Mouse (Mus musculus) stomach, postnatal 0 days (tissue): ENCODE results near the gene Wdtc1. TPM values are rescaled to one million over a fixed set of nuclear protein-coding genes. Genes with fewer than 3 reads are reported as not detected.

Source experiments
- ATAC-seq: fragments of 200-750 bp; cut with Nextera tagmentation; 2 replicates; pipeline ENCODE4 v1.8.0; 2017; ENCODE audit not compliant: low FRiP score, low TSS enrichment
- DNase-seq: peaks from one replicate; pipeline ENCODE4 v3.0.0-alpha.2; 2016; ENCODE audit warnings: low spot score
- H3K27ac ChIP-seq: fragments of 300-500 bp; sonication (generic); replicated peaks from 2 replicates; pipeline ENCODE4 v1.5.1; 2014; ENCODE audit warnings: mild to moderate bottlenecking, control low read depth
- H3K27me3 ChIP-seq: fragments of 300-500 bp; sonication (generic); 2 replicates; pipeline ENCODE4 v1.6.1; 2014; ENCODE audit warnings: low read length; ENCODE audit not compliant: control insufficient read depth, insufficient read depth
- H3K36me3 ChIP-seq: fragments of 300-500 bp; sonication (generic); 2 replicates; pipeline ENCODE4 v1.6.1; 2014; ENCODE audit warnings: low read length, mixed read lengths; ENCODE audit not compliant: control insufficient read depth, insufficient read depth
- H3K4me1 ChIP-seq: fragments of 300-500 bp; sonication (generic); replicated peaks from 2 replicates; pipeline ENCODE4 v1.6.1; 2014; ENCODE audit warnings: antibody characterized with exemption; ENCODE audit not compliant: control insufficient read depth, insufficient read depth
- H3K4me2 ChIP-seq: fragments of 300-500 bp; sonication (generic); replicated peaks from 2 replicates; pipeline ENCODE4 v1.6.1; 2014; ENCODE audit warnings: low read depth, mild to moderate bottlenecking, control low read depth, moderate library complexity
- H3K4me3 ChIP-seq: fragments of 300-500 bp; sonication (generic); 2 replicates; pipeline ENCODE4 v1.5.1; 2014; ENCODE audit warnings: low read depth, low read length, control low read depth
- H3K9ac ChIP-seq: fragments of 300-500 bp; sonication (generic); 2 replicates; pipeline ENCODE4 v1.6.1; 2014; ENCODE audit warnings: mild to moderate bottlenecking, low read length, control low read depth, mixed read lengths
- H3K9me3 ChIP-seq: fragments of 300-500 bp; sonication (generic); 2 replicates; pipeline ENCODE4 v1.6.1; 2016; ENCODE audit warnings: low read length; ENCODE audit not compliant: control insufficient read depth
- CTCF ChIP-seq: IDR thresholded peaks from 2 replicates; pipeline ENCODE4 v1.5.1; 2016; ENCODE audit warnings: antibody characterized with exemption, low read depth, mild to moderate bottlenecking, moderate library complexity
- EP300 ChIP-seq: optimal IDR thresholded peaks from 2 replicates; pipeline ENCODE3; 2016; ENCODE audit warnings: antibody characterized with exemption
- WGBS: fragments of 180-500 bp; shearing (Covaris S2); extraction: QIAGEN DNeasy Blood & Tissue Kit; methylation state at CpG from one replicate; pipeline ENCODE4 v1.1.7; 2014; 5-methylcytosine and 5-hydroxymethylcytosine counted together
- polyA plus RNA-seq: library from polyadenylated mRNA; unstranded; fragments of >200 nt; fragmentation: Nextera tagmentation; extraction: Ambion mirVana; gene quantifications from 2 replicates; pipeline ENCODE4 v1.2.1, GENCODE M21; 2015

Wdtc1 gene
- polyA plus RNA-seq, result 6.2 and 7.7 TPM in 2 replicates

DNA sequence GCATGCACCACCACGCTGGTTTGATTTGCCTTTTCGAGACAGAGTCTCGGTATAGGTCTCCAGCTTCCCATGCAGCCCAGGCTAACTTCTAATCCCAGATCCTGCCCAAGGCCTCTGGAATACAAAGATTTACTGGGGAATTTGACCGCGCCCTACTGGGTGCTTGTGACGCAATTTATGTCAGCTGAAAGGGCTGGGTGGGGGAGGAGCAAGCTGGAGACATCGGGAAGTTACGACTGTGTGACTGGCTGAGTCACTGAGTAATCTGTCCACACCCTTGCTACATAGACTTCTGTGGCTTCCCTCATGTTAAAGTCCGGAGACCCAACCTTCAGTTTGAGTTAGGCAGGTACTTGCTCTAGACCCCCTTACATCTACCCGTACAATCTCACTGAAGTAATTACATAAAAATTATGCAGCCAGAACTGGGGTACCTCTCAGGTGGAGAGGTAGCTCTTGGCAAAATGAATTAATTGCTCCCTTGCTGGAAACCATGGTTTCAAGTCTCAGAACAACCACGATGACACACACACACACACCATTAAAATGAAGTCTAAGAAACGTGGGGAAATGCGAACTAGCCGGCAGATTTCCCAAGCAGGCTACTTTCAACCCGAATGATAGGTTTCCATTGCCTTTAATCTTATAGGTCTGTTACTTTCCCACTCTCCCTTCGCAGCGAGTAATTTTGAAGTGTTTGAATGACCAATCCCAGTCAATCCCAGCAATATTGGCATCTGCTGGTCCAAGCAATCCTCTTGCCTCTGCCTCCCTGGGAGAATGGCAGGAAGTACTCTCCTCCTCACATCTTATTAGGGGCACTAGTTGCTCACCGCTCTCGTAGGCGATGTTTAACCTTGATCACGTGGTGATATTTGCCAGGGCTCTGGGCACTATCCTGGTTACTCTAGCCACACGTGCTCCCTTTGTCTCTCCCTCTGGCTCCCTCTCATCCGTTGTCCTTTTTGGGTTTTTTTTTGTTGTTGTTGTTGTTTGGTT lies at the start of gene Wdtc1:
TSS of gene Wdtc1 (minus strand) at position 115 of the 999 bp plus-strand sequence.
- Histone ChIP-seq H3K4me3 (no peak within 1 kb of the TSS), H3K27ac (peak within 1 kb of the TSS; percentile 74), H3K36me3 (no peaks in the 10 kb centered on the region), H3K27me3 (no peaks in the 10 kb centered on the region), H3K9ac (no peak within 1 kb of the TSS), H3K4me1 (no peaks in the 10 kb centered on the region), H3K9me3 (no peaks in the 10 kb centered on the region), H3K4me2 (no peak within 1 kb of the TSS)
- no peak for TF ChIP-seq CTCF
- TF ChIP-seq EP300, result no peak
- ATAC-seq (peak; percentile 95), DNase-seq (peak; percentile 90)
- 73% methylated on average over 23 of the region's 23 CpGs for WGBS

DNA sequence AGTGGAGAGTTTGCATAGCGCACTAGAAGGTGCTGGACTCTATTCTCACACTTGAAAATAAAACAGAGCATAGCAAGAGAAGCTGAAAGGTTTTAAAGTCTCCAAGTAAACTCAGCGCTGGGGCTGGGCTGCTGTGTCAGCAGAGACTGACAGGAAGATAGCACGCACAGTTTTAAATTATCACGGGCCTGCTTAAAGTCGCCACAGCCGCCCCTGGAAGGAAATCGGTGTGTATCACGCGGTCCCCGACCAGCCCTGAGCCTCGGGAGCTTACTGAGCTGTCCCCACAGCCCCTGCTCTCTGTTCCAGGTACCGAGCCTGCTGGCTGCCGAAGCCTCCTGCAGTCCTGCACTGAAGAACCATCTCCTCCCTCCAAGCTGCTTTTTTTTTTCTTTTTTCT lies 48.7 kb upstream of the Wdtc1 start:
- no peak for ATAC-seq
- no peak overlapping the region for H3K9ac ChIP-seq
- no peak overlapping the region for H3K4me3 ChIP-seq
- no peaks in the 10 kb centered on the region for H3K4me1 ChIP-seq
- no peaks in the 10 kb centered on the region for H3K27me3 ChIP-seq
- H3K36me3 ChIP-seq, result no peaks in the 10 kb centered on the region
- H3K4me2 ChIP-seq, result no peak overlapping the region
- H3K9me3 ChIP-seq, result no peaks in the 10 kb centered on the region
- WGBS, result 35% methylated on average over 13 of the region's 13 CpGs
- TF ChIP-seq CTCF, result no peak
- no peak for TF ChIP-seq EP300
- no peak overlapping the region for H3K27ac ChIP-seq
- no peak for DNase-seq

DNA sequence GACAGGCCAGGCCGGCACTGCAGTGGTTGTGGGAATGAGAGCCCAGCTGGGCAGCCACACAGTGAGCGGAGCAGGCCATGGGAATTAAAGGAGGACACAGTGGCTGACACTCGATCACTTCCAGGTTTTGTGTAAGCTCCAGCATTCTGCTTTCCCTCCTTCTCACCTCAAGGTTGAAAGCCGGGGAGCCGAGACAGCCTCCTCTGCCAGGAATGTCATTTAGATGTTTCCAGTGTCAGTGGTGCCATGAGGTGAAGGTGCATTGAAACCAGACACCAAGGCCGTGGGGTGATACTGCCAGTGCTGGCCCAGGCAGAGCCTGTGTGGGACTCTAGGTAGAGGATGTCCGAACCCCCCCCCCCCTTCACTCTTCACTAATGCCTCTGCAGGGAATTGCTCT lies 46.8 kb upstream of the Wdtc1 start:
- Histone ChIP-seq H3K4me3 (no peak overlapping the region), H3K36me3 (no peaks in the 10 kb centered on the region), H3K9ac (no peak overlapping the region), H3K9me3 (no peaks in the 10 kb centered on the region), H3K4me1 (peaks cover 7% of the 10 kb centered on the region; the same call in 1 of the 2 replicates), H3K27me3 (no peaks in the 10 kb centered on the region), H3K4me2 (no peak overlapping the region), H3K27ac (peak overlapping the region; percentile 74)
- TF ChIP-seq CTCF, result no peak
- no peak for TF ChIP-seq EP300
- no peak for ATAC-seq
- 62% methylated on average over 7 of the region's 7 CpGs for WGBS
- no peak for DNase-seq

DNA sequence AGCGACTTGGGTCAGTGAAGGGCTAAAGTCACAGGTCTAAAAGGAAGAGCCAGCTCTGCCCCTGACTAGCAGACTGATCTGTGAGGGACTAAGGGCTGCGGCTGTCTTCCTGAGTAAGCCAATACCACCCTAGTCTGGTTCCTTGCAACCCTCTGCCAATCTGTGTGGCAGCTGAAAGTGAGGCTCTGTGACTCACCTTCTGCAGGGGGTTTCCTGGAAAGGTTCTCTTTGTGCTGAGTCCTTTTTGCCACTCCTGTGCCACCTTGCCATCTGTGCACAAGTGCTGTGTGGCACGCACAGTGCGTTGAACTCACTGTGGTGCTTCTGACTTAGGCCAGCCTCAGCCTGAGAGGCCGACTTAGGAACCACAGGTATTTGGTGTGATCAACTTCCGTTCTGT lies 46.2 kb upstream of the Wdtc1 start:
- Histone ChIP-seq H3K27ac (peak overlapping the region; percentile 74), H3K36me3 (no peaks in the 10 kb centered on the region), H3K27me3 (no peaks in the 10 kb centered on the region), H3K9ac (no peak overlapping the region), H3K4me2 (no peak overlapping the region), H3K9me3 (no peaks in the 10 kb centered on the region), H3K4me3 (no peak overlapping the region), H3K4me1 (peaks cover 11% of the 10 kb centered on the region; the same call in 1 of the 2 replicates)
- 69% methylated on average over 6 of the region's 6 CpGs for WGBS
- DNase-seq (peak; percentile 53), ATAC-seq (peak; percentile 57)
- TF ChIP-seq EP300, result no peak
- TF ChIP-seq CTCF, result no peak

DNA sequence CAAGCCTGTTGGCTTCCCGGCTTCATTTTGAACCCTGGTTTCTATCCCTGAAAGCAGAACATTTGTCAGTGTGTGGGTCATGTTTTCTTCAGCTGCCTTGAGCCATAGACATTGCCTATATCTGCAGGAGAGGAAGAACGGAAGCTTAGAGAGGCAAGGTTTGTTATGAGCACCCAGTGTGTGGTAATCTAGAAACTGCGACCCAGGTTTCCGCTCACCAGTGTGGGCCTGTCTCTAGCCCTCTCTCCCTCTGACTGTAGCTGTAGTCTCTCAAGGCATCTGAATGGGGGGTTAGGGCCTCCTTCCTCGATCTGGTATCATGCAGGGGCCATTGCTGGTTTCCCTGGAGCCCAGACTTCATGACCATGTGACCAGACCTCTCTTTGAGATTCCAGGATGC lies 45.3 kb upstream of the Wdtc1 start:
- Histone ChIP-seq H3K27ac (peak overlapping the region; percentile 74; the same call in 1 of the 2 replicates), H3K36me3 (no peaks in the 10 kb centered on the region), H3K9me3 (no peaks in the 10 kb centered on the region), H3K4me1 (peaks cover 14% of the 10 kb centered on the region; the same call in 1 of the 2 replicates), H3K4me3 (no peak overlapping the region), H3K27me3 (no peaks in the 10 kb centered on the region), H3K9ac (0 out of 2 replicates have a peak overlapping the region, but pooled peaks have one; percentile 23), H3K4me2 (no peak overlapping the region)
- WGBS, result 79% methylated on average over 5 of the region's 5 CpGs
- DNase-seq, result no peak
- no peak for ATAC-seq
- no peak for TF ChIP-seq EP300
- no peak for TF ChIP-seq CTCF

DNA sequence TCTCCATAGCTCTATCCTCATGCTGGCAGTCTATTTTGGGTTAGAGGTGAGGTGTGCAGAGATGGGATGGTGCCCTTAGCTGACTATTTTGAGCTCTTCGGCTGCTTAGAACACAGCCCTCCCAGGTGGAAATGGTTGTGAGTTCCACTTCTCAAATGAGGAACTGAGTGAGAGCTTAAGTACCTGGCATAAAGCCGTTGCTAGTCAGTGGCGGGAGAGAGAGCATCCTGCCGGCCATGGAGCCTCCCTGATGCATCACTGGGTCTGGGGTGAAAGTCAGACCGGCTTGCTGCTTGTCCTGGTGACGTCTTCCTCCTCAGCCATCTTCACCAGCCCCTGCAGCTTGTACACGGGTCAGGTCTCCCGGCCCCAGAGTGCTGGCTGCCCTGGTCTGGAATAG lies 44.7 kb upstream of the Wdtc1 start:
- 82% methylated on average over 8 of the region's 8 CpGs for WGBS

More for the DNA sequence above, 44.7 kb upstream of the Wdtc1 start:
- no peak overlapping the region for H3K4me2 ChIP-seq
- DNase-seq (no peak), ATAC-seq (no peak)
- no peaks in the 10 kb centered on the region for H3K9me3 ChIP-seq
- H3K9ac ChIP-seq, result no peak overlapping the region
- peaks cover 14% of the 10 kb centered on the region; the same call in 1 of the 2 replicates for H3K4me1 ChIP-seq
- no peak overlapping the region for H3K4me3 ChIP-seq
- no peaks in the 10 kb centered on the region for H3K27me3 ChIP-seq
- TF ChIP-seq CTCF (no peak), EP300 (no peak)
- H3K36me3 ChIP-seq, result no peaks in the 10 kb centered on the region
- H3K27ac ChIP-seq, result no peak overlapping the region
